Mouse (Mus musculus) heart, embryonic 11.5 days (tissue): ENCODE measurements around the gene Nup160. TPM values are rescaled to one million over a fixed set of nuclear protein-coding genes. Genes with fewer than 3 reads are reported as not detected.

Source experiments
- ATAC-seq: fragments of 200-750 bp; cut with Nextera tagmentation; replicated peaks from 2 replicates; pipeline ENCODE4 v1.8.0; 2017; ENCODE audit warnings: moderate library complexity; ENCODE audit not compliant: insufficient number of reproducible peaks, low FRiP score, low TSS enrichment
- H3K27ac ChIP-seq: fragments of 300-500 bp; sonication (generic); 2 replicates; pipeline ENCODE4 v1.5.1; 2014; ENCODE audit warnings: mild to moderate bottlenecking, low read depth, low read length
- H3K27me3 ChIP-seq: fragments of 300-500 bp; sonication (generic); 2 replicates; pipeline ENCODE4 v1.6.1; 2014; ENCODE audit warnings: mild to moderate bottlenecking, low read length, mixed read lengths; ENCODE audit not compliant: control insufficient read depth, insufficient read depth
- H3K36me3 ChIP-seq: fragments of 300-500 bp; sonication (generic); 2 replicates; pipeline ENCODE4 v1.6.1; 2014; ENCODE audit warnings: mild to moderate bottlenecking, low read length, moderate library complexity, mixed read lengths; ENCODE audit not compliant: control insufficient read depth, insufficient read depth
- H3K4me1 ChIP-seq: fragments of 300-500 bp; sonication (generic); 2 replicates; pipeline ENCODE4 v1.6.1; 2014; ENCODE audit warnings: low read length; ENCODE audit not compliant: control insufficient read depth, insufficient read depth
- H3K4me2 ChIP-seq: fragments of 300-500 bp; sonication (generic); 2 replicates; pipeline ENCODE4 v1.6.1; 2014; ENCODE audit warnings: mild to moderate bottlenecking, moderate library complexity
- H3K4me3 ChIP-seq: fragments of 300-500 bp; sonication (generic); 2 replicates; pipeline ENCODE4 v1.5.1; 2014; ENCODE audit warnings: low read depth, low read length
- H3K9ac ChIP-seq: fragments of 300-500 bp; sonication (generic); 2 replicates; pipeline ENCODE4 v1.6.1; 2014; ENCODE audit warnings: mild to moderate bottlenecking, low read depth, low read length, moderate library complexity
- H3K9me3 ChIP-seq: fragments of 300-500 bp; sonication (generic); replicated peaks from 2 replicates; pipeline ENCODE4 v1.6.1; 2016; ENCODE audit warnings: low read length; ENCODE audit not compliant: control insufficient read depth
- WGBS: fragments of 180-500 bp; shearing (Covaris S2); extraction: QIAGEN DNeasy Blood & Tissue Kit; methylation state at CpG from one replicate; pipeline ENCODE4 v1.1.7; 2014; ENCODE audit not compliant: insufficient replicate concordance; 5-methylcytosine and 5-hydroxymethylcytosine counted together
- polyA plus RNA-seq: library from polyadenylated mRNA; unstranded; fragments of >200 nt; fragmentation: Nextera tagmentation; extraction: Ambion mirVana; gene quantifications from 2 replicates; pipeline ENCODE4 v1.2.1, GENCODE M21; 2014

The Nup160 gene
- polyA plus RNA-seq, 1 experiment from 2014 or later: 36.4 TPM

GRCm38 (mm10) chr2:90754188-90754587 is 77.2 kb downstream of the Nup160 start:
- Histone ChIP-seq H3K9me3 (no peaks in the 10 kb centered on the region), H3K9ac (no peak overlapping the region), H3K27me3 (no peaks in the 10 kb centered on the region), H3K4me3 (no peak overlapping the region), H3K4me1 (0 out of 2 replicates have a peak, but pooled peaks cover 4% of the 10 kb centered on the region), H3K27ac (no peak overlapping the region), H3K4me2 (no peak overlapping the region), H3K36me3 (peaks cover 52% of the 10 kb centered on the region)
- ATAC-seq: no peak
- 90% methylated on average over 3 of the region's 3 CpGs for WGBS

- Histone ChIP-seq H3K4me3 (no peak overlapping the region), H3K4me2 (no peak overlapping the region), H3K9ac (no peak overlapping the region), H3K4me1 (no peaks in the 10 kb centered on the region), H3K36me3 (peaks cover 48% of the 10 kb centered on the region), H3K27me3 (no peaks in the 10 kb centered on the region), H3K27ac (no peak overlapping the region), H3K9me3 (no peaks in the 10 kb centered on the region)
- WGBS: 89% methylated on average over 3 of the region's 3 CpGs
- ATAC-seq: no peak
Observed at GRCm38 (mm10) chr2:90765123-90765522, 88.1 kb downstream of the Nup160 start.

- Histone ChIP-seq H3K4me1 (peaks cover 2% of the 10 kb centered on the region; the same call in 1 of the 2 replicates), H3K9ac (no peak overlapping the region), H3K4me2 (no peak overlapping the region), H3K36me3 (peaks cover 29% of the 10 kb centered on the region), H3K4me3 (no peak overlapping the region), H3K27me3 (no peaks in the 10 kb centered on the region), H3K9me3 (no peaks in the 10 kb centered on the region), H3K27ac (no peak overlapping the region)
- no peak for ATAC-seq
- WGBS: 39% methylated on average over 3 of the region's 3 CpGs
Observed at GRCm38 (mm10) chr2:90781323-90781722, 104.3 kb downstream of the Nup160 start.

GRCm38 (mm10) chr2:90781938-90782337 is 104.9 kb downstream of the Nup160 start:
- Histone ChIP-seq H3K27me3 (no peaks in the 10 kb centered on the region), H3K9me3 (no peaks in the 10 kb centered on the region), H3K36me3 (peaks cover 27% of the 10 kb centered on the region), H3K4me2 (peak overlapping the region; percentile 74; the same call in 1 of the 2 replicates), H3K27ac (no peak overlapping the region), H3K4me1 (peaks cover 2% of the 10 kb centered on the region; the same call in 1 of the 2 replicates), H3K9ac (no peak overlapping the region), H3K4me3 (no peak overlapping the region)
- 47% methylated on average over 2 of the region's 2 CpGs for WGBS
- 0 out of 2 replicates have a peak, but pooled peaks have one; percentile 3 for ATAC-seq

- Histone ChIP-seq H3K4me3 (peak within 1 kb of the TSS; percentile 45), H3K36me3 (peaks cover 25% of the 10 kb centered on the region), H3K27ac (no peak within 1 kb of the TSS), H3K9ac (peak within 1 kb of the TSS; percentile 40), H3K27me3 (no peaks in the 10 kb centered on the region), H3K9me3 (no peaks in the 10 kb centered on the region), H3K4me1 (peaks cover 2% of the 10 kb centered on the region; the same call in 1 of the 2 replicates), H3K4me2 (peak within 1 kb of the TSS; percentile 74)
- WGBS: 4% methylated on average over 11 of the region's 11 CpGs
- ATAC-seq: peak; percentile 41; the same call in 1 of the 2 replicates
Observed at GRCm38 (mm10) chr2:90782458-90782857, 105.4 kb downstream of the Nup160 start, which contains the start of gene Agbl2. Gene Agbl2 (plus strand): TSS chr2:90782727.

GRCm38 (mm10) chr2:90782901-90783486 is 106.0 kb downstream of the Nup160 start:
- Histone ChIP-seq H3K36me3 (peaks cover 21% of the 10 kb centered on the region), H3K4me2 (peak overlapping the region; percentile 74), H3K4me3 (peak overlapping the region; percentile 45), H3K9me3 (no peaks in the 10 kb centered on the region), H3K27ac (no peak overlapping the region), H3K27me3 (no peaks in the 10 kb centered on the region), H3K4me1 (peaks cover 2% of the 10 kb centered on the region; the same call in 1 of the 2 replicates), H3K9ac (peak overlapping the region; percentile 40)
- 3% methylated on average over 22 of the region's 29 CpGs for WGBS
- ATAC-seq: peak; percentile 37; the same call in 1 of the 2 replicates

Other genes starting within 250 kb of the Nup160 start
- 1.6 and 1.7 TPM in 2 replicates for gene Ptprj, start 96.6 kb upstream of the Nup160 start, polyA plus RNA-seq
- 62.3 and 73.4 TPM in 2 replicates for gene Fnbp4, start 68.2 kb downstream of the Nup160 start, polyA plus RNA-seq
- 1.1 and 1.2 TPM in 2 replicates for gene Agbl2, start 105.5 kb downstream of the Nup160 start, polyA plus RNA-seq
- gene Mtch2, start 169.9 kb downstream of the Nup160 start, polyA plus RNA-seq: 262 and 263 TPM in 2 replicates
- 15.7 and 16.2 TPM in 2 replicates for gene C1qtnf4, start 208.6 kb downstream of the Nup160 start, polyA plus RNA-seq
- gene Kbtbd4, start 227.5 kb downstream of the Nup160 start, polyA plus RNA-seq: 26.2 and 31.5 TPM in 2 replicates
- gene Ndufs3, start 227.6 kb downstream of the Nup160 start, polyA plus RNA-seq: 331 and 358 TPM in 2 replicates